Mouse (Mus musculus): ENCODE measurements around the gene Fbxw26.
"Not testable (repeated sequence)": the region's sequence is repeated elsewhere in the genome, so short reads cannot be mapped to it uniquely, and the experiment has no call there.

The Fbxw26 gene

GRCm38 (mm10) chr9:109745989-109746388 lies at the start of gene Fbxw26:
Gene Fbxw26 (minus strand): TSS chr9:109746089.
- DNase-seq (ENCODE audit: low read depth, low spot score): not testable (repeated sequence)

GRCm38 (mm10) chr9:109795221-109795620 lies 49.3 kb upstream of the Fbxw26 start:
- no peak for DNase-seq (ENCODE audit: low read depth, low spot score)

GRCm38 (mm10) chr9:109790570-109790969 lies 44.7 kb upstream of the Fbxw26 start, which contains the start of gene Fbxw27:
Gene Fbxw27 (minus strand): TSS chr9:109790670.
- not testable (repeated sequence) for DNase-seq (ENCODE audit: low read depth, low spot score)

GRCm38 (mm10) chr9:109766841-109767240 lies 21.0 kb upstream of the Fbxw26 start:
- DNase-seq (ENCODE audit: low read depth, low spot score): not testable (repeated sequence)

- DNase-seq (ENCODE audit: low read depth, low spot score): not testable (repeated sequence)
Measured at GRCm38 (mm10) chr9:109702600-109702999, 43.3 kb downstream of the Fbxw26 start, which contains the start of gene Fbxw18. Gene Fbxw18 (minus strand): TSS chr9:109702700.

- DNase-seq (ENCODE audit: low read depth, low spot score): no peak
Measured at GRCm38 (mm10) chr9:109685299-109685698, 60.6 kb downstream of the Fbxw26 start.
